Mouse (Mus musculus) forebrain, embryonic 11.5 days (tissue): ENCODE measurements at regions not wholly inside any gene's neighbourhood (a gene's known extent, or its start where the extent isn't known, plus 50 kb on each side); places are given as distances from the start of the nearest gene placed in this dataset.

ENCODE experiments used
- ATAC-seq: fragments of 200-750 bp; cut with Nextera tagmentation; replicated peaks from 2 replicates; pipeline ENCODE4 v1.8.0; 2017; ENCODE audit warnings: moderate TSS enrichment; ENCODE audit not compliant: low FRiP score
- DNase-seq: peaks from one replicate; pipeline ENCODE4 v3.0.0-alpha.2; 2017; ENCODE audit warnings: low spot score
- H3K27ac ChIP-seq: fragments of 300-500 bp; sonication (generic); 2 replicates; pipeline ENCODE4 v1.5.1; 2014; ENCODE audit warnings: low read depth, low read length
- H3K27me3 ChIP-seq: fragments of 300-500 bp; sonication (generic); 2 replicates; pipeline ENCODE4 v1.6.1; 2014; ENCODE audit warnings: mild to moderate bottlenecking, low read length, mixed read lengths; ENCODE audit not compliant: control insufficient read depth, insufficient read depth
- H3K36me3 ChIP-seq: fragments of 300-500 bp; sonication (generic); 2 replicates; pipeline ENCODE4 v1.6.1; 2014; ENCODE audit warnings: mild to moderate bottlenecking, low read length, moderate library complexity, mixed read lengths; ENCODE audit not compliant: control insufficient read depth, insufficient read depth
- H3K4me1 ChIP-seq: fragments of 300-500 bp; sonication (generic); replicated peaks from 2 replicates; pipeline ENCODE4 v1.6.1; 2014; ENCODE audit warnings: low read length, mixed read lengths; ENCODE audit not compliant: control insufficient read depth, insufficient read depth
- H3K4me2 ChIP-seq: fragments of 300-500 bp; sonication (generic); 2 replicates; pipeline ENCODE4 v1.6.1; 2014; ENCODE audit warnings: low read depth, mild to moderate bottlenecking, low read length, moderate library complexity, mixed read lengths; ENCODE audit not compliant: severe bottlenecking
- H3K4me3 ChIP-seq: fragments of 300-500 bp; sonication (generic); 2 replicates; pipeline ENCODE4 v1.5.1; 2014; ENCODE audit warnings: low read depth, low read length
- H3K9ac ChIP-seq: fragments of 300-500 bp; sonication (generic); 2 replicates; pipeline ENCODE4 v1.6.1; 2014; ENCODE audit warnings: low read length
- H3K9me3 ChIP-seq: fragments of 300-500 bp; sonication (generic); 2 replicates; pipeline ENCODE4 v1.6.1; 2016; ENCODE audit warnings: low read length, mixed read lengths; ENCODE audit not compliant: control insufficient read depth
- WGBS: fragments of 180-500 bp; shearing (Covaris S2); extraction: QIAGEN DNeasy Blood & Tissue Kit; methylation state at CpG from one replicate; pipeline ENCODE4 v1.1.7; 2014; 5-methylcytosine and 5-hydroxymethylcytosine counted together

DNA sequence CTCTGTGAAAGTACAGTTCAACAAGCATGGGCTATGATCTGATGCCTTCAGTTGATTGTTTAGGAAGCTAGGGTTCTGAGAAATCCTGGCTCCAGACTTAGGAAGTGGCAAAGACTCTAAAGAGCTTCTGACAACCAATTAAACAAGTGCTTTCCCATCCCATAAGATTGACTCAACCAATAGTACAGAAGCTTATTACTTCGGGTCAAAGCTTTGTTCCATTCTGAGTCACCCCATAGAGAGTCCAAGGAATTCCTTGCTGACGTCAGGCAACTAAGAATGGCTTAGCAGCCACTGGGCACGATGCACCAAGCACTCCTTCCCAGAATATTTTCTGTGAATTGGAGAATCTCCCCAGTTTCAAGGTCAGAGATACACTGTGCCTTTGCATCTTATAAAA, 59.0 kb upstream of the Ntm start:
- ATAC-seq (no peak), DNase-seq (no peak)
- H3K9me3 ChIP-seq: no peaks in the 10 kb centered on the region
- no peak overlapping the region for H3K4me3 ChIP-seq
- no peak overlapping the region for H3K9ac ChIP-seq
- no peaks in the 10 kb centered on the region for H3K36me3 ChIP-seq
- H3K4me2 ChIP-seq: no peak overlapping the region
- 69% methylated on average over 3 of the region's 3 CpGs for WGBS
- no peaks in the 10 kb centered on the region for H3K4me1 ChIP-seq
- no peaks in the 10 kb centered on the region for H3K27me3 ChIP-seq
- no peak overlapping the region for H3K27ac ChIP-seq

DNA sequence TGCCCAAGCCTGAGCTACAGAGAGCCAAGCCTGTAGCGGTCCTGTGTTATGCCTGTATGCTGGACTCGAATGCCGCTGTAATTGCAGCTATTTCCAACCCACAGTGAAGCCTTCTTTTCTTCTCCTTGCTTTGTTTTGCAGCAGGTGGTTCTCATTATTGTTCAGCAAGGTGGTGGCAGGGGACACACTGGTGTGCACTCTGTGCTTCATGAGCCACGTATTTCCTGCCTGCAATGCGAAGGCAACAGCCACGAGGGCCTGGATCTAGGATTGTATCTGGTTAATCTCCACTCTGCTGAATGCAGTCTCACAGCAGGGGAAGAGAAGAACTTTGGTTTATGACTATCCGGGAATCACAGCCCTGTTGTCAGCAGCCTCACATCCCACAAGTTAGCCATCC, 62.3 kb upstream of the Ntm start:
- WGBS: 44% methylated on average over 7 of the region's 7 CpGs
- H3K4me3 ChIP-seq: no peak overlapping the region

DNA sequence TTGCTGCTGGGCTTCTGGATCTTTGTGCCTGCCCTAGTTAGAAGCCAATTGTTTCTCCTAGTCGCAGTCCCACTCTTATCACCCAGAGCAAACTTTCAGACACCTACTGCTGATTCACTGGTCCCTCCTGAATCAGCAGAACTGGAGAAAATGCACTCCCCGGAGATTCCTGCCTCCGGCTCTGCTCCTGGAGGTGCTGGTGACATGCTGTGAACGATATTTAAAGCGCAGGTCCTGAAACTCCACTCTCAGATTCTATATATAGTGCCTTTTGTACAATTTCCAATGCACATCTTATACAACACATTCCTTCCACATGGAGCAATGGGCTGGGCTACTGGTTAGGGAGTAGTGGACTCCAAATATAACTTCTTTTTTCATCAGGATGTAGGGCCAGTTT, 64.0 kb upstream of the Ntm start:
- no peak overlapping the region for H3K4me2 ChIP-seq
- no peak for ATAC-seq
- H3K9me3 ChIP-seq: no peaks in the 10 kb centered on the region
- H3K27me3 ChIP-seq: no peaks in the 10 kb centered on the region
- no peak overlapping the region for H3K4me3 ChIP-seq
- no peak for DNase-seq
- H3K9ac ChIP-seq: no peak overlapping the region
- no peak overlapping the region for H3K27ac ChIP-seq
- H3K4me1 ChIP-seq: no peaks in the 10 kb centered on the region
- H3K36me3 ChIP-seq: no peaks in the 10 kb centered on the region
- WGBS: 79% methylated on average over 5 of the region's 5 CpGs

More for the DNA sequence above, 62.3 kb upstream of the Ntm start:
- no peaks in the 10 kb centered on the region for H3K27me3 ChIP-seq
- DNase-seq (no peak), ATAC-seq (no peak)
- H3K4me2 ChIP-seq: no peak overlapping the region
- no peaks in the 10 kb centered on the region for H3K4me1 ChIP-seq
- H3K36me3 ChIP-seq: no peaks in the 10 kb centered on the region
- no peak overlapping the region for H3K27ac ChIP-seq
- no peak overlapping the region for H3K9ac ChIP-seq
- H3K9me3 ChIP-seq: no peaks in the 10 kb centered on the region

DNA sequence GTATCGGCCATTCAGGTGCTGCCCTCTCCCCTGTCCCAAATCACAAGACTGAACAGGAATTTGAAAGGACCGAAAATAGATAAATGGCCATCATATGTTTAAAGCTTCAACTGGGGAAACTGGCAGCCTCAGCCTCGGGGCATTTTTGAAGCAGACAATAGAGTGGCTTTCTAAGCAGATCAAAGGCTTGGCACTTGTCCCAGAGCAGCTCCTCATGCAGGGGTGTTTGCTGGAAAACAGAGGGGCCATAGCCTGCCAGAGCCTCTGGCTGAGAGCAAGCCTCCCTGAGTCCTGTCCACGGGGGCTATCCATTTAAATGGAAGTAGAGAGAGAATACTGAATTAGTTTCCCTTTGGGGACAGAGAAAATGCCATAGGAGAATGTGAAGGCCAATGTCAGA, 77.5 kb upstream of the Ntm start:
- no peaks in the 10 kb centered on the region for H3K27me3 ChIP-seq
- ATAC-seq (peak; percentile 83), DNase-seq (peak; percentile 83)
- no peaks in the 10 kb centered on the region for H3K36me3 ChIP-seq
- no peaks in the 10 kb centered on the region for H3K4me1 ChIP-seq
- no peaks in the 10 kb centered on the region for H3K9me3 ChIP-seq
- no peak overlapping the region for H3K9ac ChIP-seq
- 11% methylated on average over 4 of the region's 4 CpGs for WGBS
- H3K4me2 ChIP-seq: no peak overlapping the region
- H3K27ac ChIP-seq: no peak overlapping the region
- no peak overlapping the region for H3K4me3 ChIP-seq

DNA sequence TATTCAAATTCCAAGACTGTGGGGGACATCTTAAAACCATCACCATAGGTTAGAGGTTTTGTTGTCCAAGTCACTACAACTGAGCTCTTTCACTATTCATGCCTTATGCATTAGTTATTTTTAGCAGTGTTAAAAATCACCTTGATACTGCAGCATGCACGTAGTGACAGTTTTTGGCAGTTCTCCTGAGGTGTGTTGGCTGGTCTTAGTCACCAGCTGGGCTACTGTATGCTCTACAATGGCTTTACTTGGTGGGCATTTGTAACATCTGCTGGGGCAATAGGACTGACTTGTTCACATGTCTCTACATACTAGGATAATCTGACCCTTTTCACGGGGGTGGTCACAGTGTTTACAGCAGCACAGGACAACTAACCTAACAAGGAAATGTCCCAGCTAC, 101.6 kb upstream of the Ntm start:
- no peak for DNase-seq
- no peaks in the 10 kb centered on the region for H3K27me3 ChIP-seq

DNA sequence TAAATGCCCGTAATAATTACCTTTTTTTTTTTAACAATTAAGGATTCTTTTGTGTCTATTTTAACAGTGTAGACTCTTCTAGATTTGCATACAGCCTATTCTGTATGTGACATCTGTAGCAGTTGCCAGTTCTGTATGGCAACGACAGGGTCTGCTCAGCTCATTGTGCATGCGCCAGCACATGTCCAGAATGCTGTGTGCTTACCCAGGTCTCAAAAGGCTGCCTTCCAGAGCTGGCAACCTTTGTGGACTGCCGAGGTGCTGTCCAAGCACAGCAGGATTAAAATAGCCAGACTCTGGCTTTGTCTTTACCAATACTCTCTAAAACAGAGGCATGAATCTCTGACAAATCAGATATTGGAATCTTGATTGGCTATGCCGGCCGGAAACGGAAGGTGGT, 105.0 kb upstream of the Ntm start:
- Histone ChIP-seq H3K27me3 (no peaks in the 10 kb centered on the region), H3K9ac (no peak overlapping the region), H3K9me3 (no peaks in the 10 kb centered on the region), H3K27ac (no peak overlapping the region), H3K4me2 (no peak overlapping the region), H3K36me3 (no peaks in the 10 kb centered on the region), H3K4me3 (no peak overlapping the region), H3K4me1 (0 out of 2 replicates have a peak, but pooled peaks cover 2% of the 10 kb centered on the region)
- DNase-seq (no peak), ATAC-seq (no peak)
- 72% methylated on average over 7 of the region's 7 CpGs for WGBS

More for the DNA sequence above, 101.6 kb upstream of the Ntm start:
- no peak overlapping the region for H3K9ac ChIP-seq
- no peaks in the 10 kb centered on the region for H3K36me3 ChIP-seq
- 0 out of 2 replicates have a peak, but pooled peaks cover 2% of the 10 kb centered on the region for H3K4me1 ChIP-seq
- H3K4me2 ChIP-seq: no peak overlapping the region
- no peak for ATAC-seq
- no peak overlapping the region for H3K4me3 ChIP-seq
- H3K27ac ChIP-seq: no peak overlapping the region
- WGBS: 85% methylated on average over 2 of the region's 2 CpGs
- H3K9me3 ChIP-seq: no peaks in the 10 kb centered on the region

DNA sequence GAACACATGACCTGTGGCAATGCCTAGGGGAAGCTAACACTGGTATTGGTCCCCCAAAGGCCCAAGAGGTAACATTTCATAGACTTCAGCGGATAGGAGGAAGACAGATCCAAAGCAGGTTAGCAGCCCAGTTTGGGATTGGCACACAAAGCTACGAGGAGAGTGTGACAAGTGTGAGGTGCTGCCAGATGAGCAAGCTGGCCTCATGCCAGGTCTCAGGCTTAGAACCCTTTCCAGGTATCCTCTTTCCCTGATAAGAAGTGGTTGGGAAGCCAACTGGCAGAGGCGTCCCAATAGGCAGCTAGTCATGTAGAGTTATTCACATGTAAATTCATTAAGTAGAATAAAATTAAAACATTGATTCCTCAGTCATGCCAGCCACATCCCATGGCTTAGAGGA, 112.3 kb upstream of the Ntm start:
- 91% methylated on average over 3 of the region's 3 CpGs for WGBS
- Histone ChIP-seq H3K9ac (no peak overlapping the region), H3K27me3 (no peaks in the 10 kb centered on the region), H3K27ac (no peak overlapping the region), H3K4me3 (no peak overlapping the region), H3K4me2 (no peak overlapping the region), H3K36me3 (no peaks in the 10 kb centered on the region), H3K4me1 (no peaks in the 10 kb centered on the region), H3K9me3 (no peaks in the 10 kb centered on the region)
- DNase-seq: no peak
- ATAC-seq: no peak

DNA sequence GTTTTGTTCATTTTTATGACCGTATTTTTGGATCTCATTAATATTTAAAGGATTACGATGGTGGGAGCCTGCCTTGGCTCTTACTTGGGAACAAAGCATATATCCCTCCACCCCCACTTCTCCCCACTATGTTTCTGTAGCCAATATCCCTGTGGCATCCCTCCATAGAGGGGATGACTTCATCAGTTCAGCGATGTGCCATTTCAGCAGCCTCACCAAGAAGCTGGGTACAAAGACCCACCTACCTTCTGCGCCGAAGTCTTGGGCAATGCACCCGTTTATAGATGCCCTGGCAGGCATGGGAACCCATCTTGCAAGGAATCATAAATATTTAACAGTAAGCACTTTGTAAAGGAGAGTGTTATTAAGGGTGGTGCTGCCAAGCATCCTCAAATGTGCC, 113.1 kb upstream of the Ntm start:
- H3K9ac ChIP-seq: no peak overlapping the region
- no peaks in the 10 kb centered on the region for H3K9me3 ChIP-seq
- no peak for ATAC-seq
- no peaks in the 10 kb centered on the region for H3K4me1 ChIP-seq
- no peak overlapping the region for H3K4me3 ChIP-seq
- DNase-seq: no peak
- 94% methylated on average over 6 of the region's 6 CpGs for WGBS
- H3K27me3 ChIP-seq: no peaks in the 10 kb centered on the region
- no peak overlapping the region for H3K27ac ChIP-seq
- no peaks in the 10 kb centered on the region for H3K36me3 ChIP-seq
- H3K4me2 ChIP-seq: no peak overlapping the region

DNA sequence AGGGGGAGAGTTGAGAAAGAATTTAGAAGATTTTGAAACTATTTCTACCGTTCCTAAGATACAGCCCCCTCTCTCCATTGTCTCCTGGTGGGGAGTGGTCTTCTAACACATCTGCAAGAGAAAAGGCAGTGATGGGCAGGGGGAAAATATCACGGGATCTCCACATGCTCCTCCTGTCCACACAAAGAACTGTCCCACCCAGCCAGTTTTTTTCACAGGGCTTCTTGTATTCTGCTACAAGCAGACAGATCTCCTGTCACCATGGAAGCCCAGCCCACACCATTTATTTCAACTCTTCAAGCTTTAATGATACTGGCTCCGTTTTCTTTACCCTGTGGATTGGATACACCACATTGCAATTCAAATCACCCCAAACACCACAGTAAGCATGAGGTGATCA, 113.5 kb upstream of the Ntm start:
- Histone ChIP-seq H3K9ac (no peak overlapping the region), H3K4me2 (no peak overlapping the region), H3K27me3 (no peaks in the 10 kb centered on the region), H3K4me3 (no peak overlapping the region), H3K27ac (no peak overlapping the region), H3K36me3 (no peaks in the 10 kb centered on the region), H3K9me3 (no peaks in the 10 kb centered on the region), H3K4me1 (no peaks in the 10 kb centered on the region)
- WGBS: 49% methylated on average over 3 of the region's 3 CpGs
- DNase-seq (no peak), ATAC-seq (no peak)
